Mouse (Mus musculus) hindbrain, embryonic 15.5 days (tissue): ENCODE results near the gene Atp6v0e2. TPM values are rescaled to one million over a fixed set of nuclear protein-coding genes. Genes with fewer than 3 reads are reported as not detected.
A peak's percentile ranks its signal among the peaks of the same experiment; 100 is the strongest.

ENCODE experiments used
- ATAC-seq: fragments of 200-750 bp; cut with Nextera tagmentation; 2 replicates; pipeline ENCODE4 v1.8.0; 2017; ENCODE audit warnings: low read depth, moderate number of reproducible peaks, moderate TSS enrichment; ENCODE audit not compliant: low FRiP score
- H3K27ac ChIP-seq: fragments of 300-500 bp; sonication (generic); replicated peaks from 2 replicates; pipeline ENCODE4 v1.5.1; 2015; ENCODE audit warnings: mild to moderate bottlenecking, inconsistent platforms
- H3K27me3 ChIP-seq: fragments of 300-500 bp; sonication (generic); 2 replicates; pipeline ENCODE4 v1.6.1; 2015; ENCODE audit warnings: control low read depth, inconsistent platforms
- H3K36me3 ChIP-seq: fragments of 300-500 bp; sonication (generic); 2 replicates; pipeline ENCODE4 v1.6.1; 2015; ENCODE audit warnings: control low read depth, inconsistent platforms
- H3K4me1 ChIP-seq: fragments of 300-500 bp; sonication (generic); replicated peaks from 2 replicates; pipeline ENCODE4 v1.6.1; 2015; ENCODE audit warnings: control low read depth, inconsistent platforms
- H3K4me2 ChIP-seq: fragments of 300-500 bp; sonication (generic); 2 replicates; pipeline ENCODE4 v1.6.1; 2015; ENCODE audit warnings: moderate library complexity, mild to moderate bottlenecking, inconsistent platforms
- H3K4me3 ChIP-seq: fragments of 300-500 bp; sonication (generic); 2 replicates; pipeline ENCODE4 v1.5.1; 2015; ENCODE audit warnings: mild to moderate bottlenecking, inconsistent platforms
- H3K9ac ChIP-seq: fragments of 300-500 bp; sonication (generic); 2 replicates; pipeline ENCODE4 v1.6.1; 2015; ENCODE audit warnings: inconsistent platforms
- H3K9me3 ChIP-seq: fragments of 300-500 bp; sonication (generic); 2 replicates; pipeline ENCODE4 v1.6.1; 2016; ENCODE audit warnings: control low read depth, inconsistent platforms
- WGBS: fragments of 180-500 bp; shearing (Covaris S2); methylation state at CpG from one replicate; pipeline ENCODE4 v1.1.7; 2015; 5-methylcytosine and 5-hydroxymethylcytosine counted together
- polyA plus RNA-seq: library from polyadenylated mRNA; unstranded; fragments of >200 nt; fragmentation: Nextera tagmentation; extraction: Ambion mirVana; gene quantifications from 2 replicates; pipeline ENCODE4 v1.2.1, GENCODE M21; 2015

Atp6v0e2 gene
- polyA plus RNA-seq, 1 experiment from 2014 or later, result 311 TPM

GRCm38 (mm10) chr6:48565693-48566310 lies 28.4 kb downstream of the Atp6v0e2 start:
- Histone ChIP-seq H3K9me3 (no peaks in the 10 kb centered on the region), H3K4me1 (0 out of 2 replicates have a peak, but pooled peaks cover 4% of the 10 kb centered on the region), H3K4me3 (no peak overlapping the region), H3K27me3 (no peaks in the 10 kb centered on the region), H3K9ac (no peak overlapping the region), H3K4me2 (no peak overlapping the region), H3K36me3 (peaks cover 22% of the 10 kb centered on the region), H3K27ac (no peak overlapping the region)
- no peak for ATAC-seq
- 94% methylated on average over 4 of the region's 4 CpGs for WGBS

- Histone ChIP-seq H3K9me3 (no peaks in the 10 kb centered on the region), H3K4me2 (no peak overlapping the region), H3K36me3 (peaks cover 18% of the 10 kb centered on the region), H3K27me3 (no peaks in the 10 kb centered on the region), H3K4me3 (no peak overlapping the region), H3K27ac (no peak overlapping the region), H3K4me1 (0 out of 2 replicates have a peak, but pooled peaks cover 4% of the 10 kb centered on the region), H3K9ac (no peak overlapping the region)
- 51% methylated on average over 5 of the region's 5 CpGs for WGBS
- no peak for ATAC-seq
Observed at GRCm38 (mm10) chr6:48566312-48566711, 28.9 kb downstream of the Atp6v0e2 start.

- Histone ChIP-seq H3K36me3 (peaks cover 12% of the 10 kb centered on the region), H3K4me1 (0 out of 2 replicates have a peak, but pooled peaks cover 4% of the 10 kb centered on the region), H3K27me3 (no peaks in the 10 kb centered on the region), H3K27ac (0 out of 2 replicates have a peak overlapping the region, but pooled peaks have one; percentile 10), H3K9me3 (no peaks in the 10 kb centered on the region), H3K9ac (no peak overlapping the region), H3K4me3 (no peak overlapping the region), H3K4me2 (no peak overlapping the region)
- ATAC-seq, result peak; percentile 49; the same call in 1 of the 2 replicates
- WGBS, result 80% methylated on average over 21 of the region's 21 CpGs
Observed at GRCm38 (mm10) chr6:48568036-48568984, 30.9 kb downstream of the Atp6v0e2 start.

GRCm38 (mm10) chr6:48569065-48569807 lies 31.8 kb downstream of the Atp6v0e2 start:
- no peak overlapping the region for H3K4me3 ChIP-seq
- no peak for ATAC-seq
- no peak overlapping the region for H3K9ac ChIP-seq
- WGBS, result 82% methylated on average over 8 of the region's 8 CpGs
- H3K9me3 ChIP-seq, result no peaks in the 10 kb centered on the region
- no peaks in the 10 kb centered on the region for H3K27me3 ChIP-seq
- H3K27ac ChIP-seq, result no peak overlapping the region
- 0 out of 2 replicates have a peak, but pooled peaks cover 4% of the 10 kb centered on the region for H3K4me1 ChIP-seq
- no peak overlapping the region for H3K4me2 ChIP-seq
- peaks cover 11% of the 10 kb centered on the region for H3K36me3 ChIP-seq

- H3K4me2 ChIP-seq, result no peak overlapping the region
- 0 out of 2 replicates have a peak, but pooled peaks cover 4% of the 10 kb centered on the region for H3K4me1 ChIP-seq
- no peak for ATAC-seq
- H3K36me3 ChIP-seq, result no peaks in the 10 kb centered on the region
- no peak overlapping the region for H3K27ac ChIP-seq
- no peaks in the 10 kb centered on the region for H3K9me3 ChIP-seq
- no peak overlapping the region for H3K9ac ChIP-seq
- WGBS, result 95% methylated on average over 5 of the region's 5 CpGs
- H3K27me3 ChIP-seq, result no peaks in the 10 kb centered on the region
- H3K4me3 ChIP-seq, result no peak overlapping the region
Observed at GRCm38 (mm10) chr6:48572014-48572413, 34.6 kb downstream of the Atp6v0e2 start.

- H3K27ac ChIP-seq, result no peak within 1 kb of the TSS
- 0 out of 2 replicates have a peak, but pooled peaks cover 4% of the 10 kb centered on the region for H3K4me1 ChIP-seq
- no peaks in the 10 kb centered on the region for H3K36me3 ChIP-seq
- no peak within 1 kb of the TSS for H3K9ac ChIP-seq
- H3K9me3 ChIP-seq, result no peaks in the 10 kb centered on the region
- H3K4me2 ChIP-seq, result no peak within 1 kb of the TSS
- 38% methylated on average over 6 of the region's 6 CpGs for WGBS
- H3K4me3 ChIP-seq, result no peak within 1 kb of the TSS
- no peaks in the 10 kb centered on the region for H3K27me3 ChIP-seq
- ATAC-seq, result no peak
Observed at GRCm38 (mm10) chr6:48572572-48573061, 35.2 kb downstream of the Atp6v0e2 start, which contains the start of gene Rarres2. TSS of gene Rarres2 (minus strand) at chr6:48572789.

- Histone ChIP-seq H3K4me1 (0 out of 2 replicates have a peak, but pooled peaks cover 4% of the 10 kb centered on the region), H3K4me3 (no peak overlapping the region), H3K27me3 (no peaks in the 10 kb centered on the region), H3K9ac (no peak overlapping the region), H3K36me3 (no peaks in the 10 kb centered on the region), H3K4me2 (no peak overlapping the region), H3K9me3 (no peaks in the 10 kb centered on the region), H3K27ac (no peak overlapping the region)
- no peak for ATAC-seq
- WGBS, result 74% methylated on average over 10 of the region's 10 CpGs
Observed at GRCm38 (mm10) chr6:48573280-48573679, 35.9 kb downstream of the Atp6v0e2 start.

- Histone ChIP-seq H3K4me2 (no peak overlapping the region), H3K9me3 (no peaks in the 10 kb centered on the region), H3K27me3 (no peaks in the 10 kb centered on the region), H3K4me1 (no peaks in the 10 kb centered on the region), H3K27ac (no peak overlapping the region), H3K4me3 (no peak overlapping the region), H3K9ac (no peak overlapping the region), H3K36me3 (no peaks in the 10 kb centered on the region)
- no peak for ATAC-seq
- WGBS, result 83% methylated on average over 3 of the region's 3 CpGs
Observed at GRCm38 (mm10) chr6:48573981-48574380, 36.6 kb downstream of the Atp6v0e2 start.

- 65% methylated on average over 5 of the region's 5 CpGs for WGBS
- no peak overlapping the region for H3K4me2 ChIP-seq
- H3K9ac ChIP-seq, result no peak overlapping the region
- no peak for ATAC-seq
- no peaks in the 10 kb centered on the region for H3K27me3 ChIP-seq
- no peaks in the 10 kb centered on the region for H3K36me3 ChIP-seq
- H3K4me3 ChIP-seq, result no peak overlapping the region
- no peaks in the 10 kb centered on the region for H3K9me3 ChIP-seq
- H3K27ac ChIP-seq, result no peak overlapping the region
- H3K4me1 ChIP-seq, result no peaks in the 10 kb centered on the region
Observed at GRCm38 (mm10) chr6:48578736-48579135, 41.3 kb downstream of the Atp6v0e2 start.

GRCm38 (mm10) chr6:48579215-48579648 lies 41.8 kb downstream of the Atp6v0e2 start:
- 42% methylated on average over 5 of the region's 5 CpGs for WGBS
- ATAC-seq, result no peak

GRCm38 (mm10) chr6:48581257-48581656 lies 43.8 kb downstream of the Atp6v0e2 start:
- 34% methylated on average over 3 of the region's 3 CpGs for WGBS
- no peak overlapping the region for H3K4me2 ChIP-seq
- no peak overlapping the region for H3K4me3 ChIP-seq
- H3K27me3 ChIP-seq, result no peaks in the 10 kb centered on the region
- H3K4me1 ChIP-seq, result no peaks in the 10 kb centered on the region
- no peak overlapping the region for H3K27ac ChIP-seq
- H3K9me3 ChIP-seq, result no peaks in the 10 kb centered on the region
- no peak overlapping the region for H3K9ac ChIP-seq
- H3K36me3 ChIP-seq, result no peaks in the 10 kb centered on the region
- ATAC-seq, result no peak

More at GRCm38 (mm10) chr6:48579215-48579648, 41.8 kb downstream of the Atp6v0e2 start:
- Histone ChIP-seq H3K27me3 (no peaks in the 10 kb centered on the region), H3K9ac (no peak overlapping the region), H3K27ac (no peak overlapping the region), H3K9me3 (no peaks in the 10 kb centered on the region), H3K4me1 (no peaks in the 10 kb centered on the region), H3K36me3 (no peaks in the 10 kb centered on the region), H3K4me2 (no peak overlapping the region), H3K4me3 (no peak overlapping the region)
